Mouse (Mus musculus): ENCODE results near the gene Trpm8. TPM values are rescaled to one million over a fixed set of nuclear protein-coding genes. Genes with fewer than 3 reads are reported as not detected.

Gene Trpm8
- polyA plus RNA-seq (2012; rRNA removed) = 0.02 and 0.04 TPM in 2 replicates

GRCm38 (mm10) chr1:88277098-88277817 lies at the start of gene Trpm8, which contains the start of gene Hjurp:
Trpm8 (plus strand) TSS chr1:88277661.
Hjurp (minus strand) TSS chr1:88277633.
- Histone ChIP-seq H3K27ac (ENCODE audit: insufficient read depth, low read length) (peak within 1 kb of the TSS; percentile 2; the same call in 1 of the 2 replicates), H3K4me1 (ENCODE audit: control insufficient read depth, insufficient read depth, low read length) (peaks cover 1% of the 10 kb centered on the region; the same call in 1 of the 2 replicates), H3K4me3 (ENCODE audit: insufficient read depth, low read length) (peak within 1 kb of the TSS; percentile 52)
- TF ChIP-seq CTCF (IDR thresholded peaks at IDR 0.05; ENCODE audit: extremely low read depth, insufficient read depth, low read length) (no peak), POLR2A (IDR thresholded peaks at IDR 0.05; ENCODE audit: extremely low read depth, insufficient read depth, low read length) (no peak)

GRCm38 (mm10) chr1:88228121-88228520 lies 49.3 kb upstream of the Trpm8 start:
- Histone ChIP-seq H3K4me3 (ENCODE audit: insufficient read depth, low read length) (no peak overlapping the region), H3K4me1 (ENCODE audit: control insufficient read depth, insufficient read depth, low read length) (no peaks in the 10 kb centered on the region), H3K27ac (ENCODE audit: insufficient read depth, low read length) (no peak overlapping the region)
- TF ChIP-seq POLR2A (IDR thresholded peaks at IDR 0.05; ENCODE audit: extremely low read depth, insufficient read depth, low read length) (no peak), CTCF (IDR thresholded peaks at IDR 0.05; ENCODE audit: extremely low read depth, insufficient read depth, low read length) (no peak)

GRCm38 (mm10) chr1:88229566-88229965 lies 47.9 kb upstream of the Trpm8 start:
- no peak overlapping the region for H3K27ac ChIP-seq (ENCODE audit: insufficient read depth, low read length)
- no peak overlapping the region for H3K4me3 ChIP-seq (ENCODE audit: insufficient read depth, low read length)
- TF ChIP-seq POLR2A (IDR thresholded peaks at IDR 0.05; ENCODE audit: extremely low read depth, insufficient read depth, low read length) (no peak), CTCF (IDR thresholded peaks at IDR 0.05; ENCODE audit: extremely low read depth, insufficient read depth, low read length) (no peak)
- H3K4me1 ChIP-seq (ENCODE audit: control insufficient read depth, insufficient read depth, low read length) = no peaks in the 10 kb centered on the region

- H3K4me1 ChIP-seq (ENCODE audit: control insufficient read depth, insufficient read depth, low read length) = no peaks in the 10 kb centered on the region
Measured at GRCm38 (mm10) chr1:88229986-88230385, 47.5 kb upstream of the Trpm8 start.

GRCm38 (mm10) chr1:88230421-88230820 lies 47.0 kb upstream of the Trpm8 start:
- TF ChIP-seq POLR2A (IDR thresholded peaks at IDR 0.05; ENCODE audit: extremely low read depth, insufficient read depth, low read length) (no peak), CTCF (IDR thresholded peaks at IDR 0.05; ENCODE audit: extremely low read depth, insufficient read depth, low read length) (no peak)
- Histone ChIP-seq H3K4me3 (ENCODE audit: insufficient read depth, low read length) (no peak overlapping the region), H3K27ac (ENCODE audit: insufficient read depth, low read length) (no peak overlapping the region), H3K4me1 (ENCODE audit: control insufficient read depth, insufficient read depth, low read length) (no peaks in the 10 kb centered on the region)

More at GRCm38 (mm10) chr1:88229986-88230385, 47.5 kb upstream of the Trpm8 start:
- Histone ChIP-seq H3K4me3 (ENCODE audit: insufficient read depth, low read length) (no peak overlapping the region), H3K27ac (ENCODE audit: insufficient read depth, low read length) (no peak overlapping the region)
- TF ChIP-seq CTCF (IDR thresholded peaks at IDR 0.05; ENCODE audit: extremely low read depth, insufficient read depth, low read length) (no peak), POLR2A (IDR thresholded peaks at IDR 0.05; ENCODE audit: extremely low read depth, insufficient read depth, low read length) (no peak)

GRCm38 (mm10) chr1:88230981-88231802 lies 46.3 kb upstream of the Trpm8 start:
- TF ChIP-seq POLR2A (IDR thresholded peaks at IDR 0.05; ENCODE audit: extremely low read depth, insufficient read depth, low read length) = no peak
- no peak for TF ChIP-seq CTCF (IDR thresholded peaks at IDR 0.05; ENCODE audit: extremely low read depth, insufficient read depth, low read length)
- Histone ChIP-seq H3K4me1 (ENCODE audit: control insufficient read depth, insufficient read depth, low read length) (no peaks in the 10 kb centered on the region), H3K27ac (ENCODE audit: insufficient read depth, low read length) (no peak overlapping the region), H3K4me3 (ENCODE audit: insufficient read depth, low read length) (no peak overlapping the region)

- TF ChIP-seq POLR2A (IDR thresholded peaks at IDR 0.05; ENCODE audit: extremely low read depth, insufficient read depth, low read length) = no peak
- no peak for TF ChIP-seq CTCF (IDR thresholded peaks at IDR 0.05; ENCODE audit: extremely low read depth, insufficient read depth, low read length)
- Histone ChIP-seq H3K4me3 (ENCODE audit: insufficient read depth, low read length) (no peak overlapping the region), H3K4me1 (ENCODE audit: control insufficient read depth, insufficient read depth, low read length) (no peaks in the 10 kb centered on the region), H3K27ac (ENCODE audit: insufficient read depth, low read length) (no peak overlapping the region)
Measured at GRCm38 (mm10) chr1:88231803-88232499, 45.5 kb upstream of the Trpm8 start.

GRCm38 (mm10) chr1:88232664-88233380 lies 44.6 kb upstream of the Trpm8 start:
- Histone ChIP-seq H3K4me3 (ENCODE audit: insufficient read depth, low read length) (no peak overlapping the region), H3K4me1 (ENCODE audit: control insufficient read depth, insufficient read depth, low read length) (no peaks in the 10 kb centered on the region), H3K27ac (ENCODE audit: insufficient read depth, low read length) (no peak overlapping the region)
- no peak for TF ChIP-seq POLR2A (IDR thresholded peaks at IDR 0.05; ENCODE audit: extremely low read depth, insufficient read depth, low read length)
- TF ChIP-seq CTCF (IDR thresholded peaks at IDR 0.05; ENCODE audit: extremely low read depth, insufficient read depth, low read length) = no peak
